Mouse (Mus musculus) heart, embryonic 11.5 days (tissue): ENCODE data around the gene Tubb5. TPM values are rescaled to one million over a fixed set of nuclear protein-coding genes. Genes with fewer than 3 reads are reported as not detected.

Experiments used
- ATAC-seq: fragments of 200-750 bp; cut with Nextera tagmentation; replicated peaks from 2 replicates; pipeline ENCODE4 v1.8.0; 2017; ENCODE audit warnings: moderate library complexity; ENCODE audit not compliant: insufficient number of reproducible peaks, low FRiP score, low TSS enrichment
- H3K27ac ChIP-seq: fragments of 300-500 bp; sonication (generic); 2 replicates; pipeline ENCODE4 v1.5.1; 2014; ENCODE audit warnings: mild to moderate bottlenecking, low read depth, low read length
- H3K27me3 ChIP-seq: fragments of 300-500 bp; sonication (generic); 2 replicates; pipeline ENCODE4 v1.6.1; 2014; ENCODE audit warnings: mild to moderate bottlenecking, low read length, mixed read lengths; ENCODE audit not compliant: control insufficient read depth, insufficient read depth
- H3K36me3 ChIP-seq: fragments of 300-500 bp; sonication (generic); 2 replicates; pipeline ENCODE4 v1.6.1; 2014; ENCODE audit warnings: mild to moderate bottlenecking, low read length, moderate library complexity, mixed read lengths; ENCODE audit not compliant: control insufficient read depth, insufficient read depth
- H3K4me1 ChIP-seq: fragments of 300-500 bp; sonication (generic); 2 replicates; pipeline ENCODE4 v1.6.1; 2014; ENCODE audit warnings: low read length; ENCODE audit not compliant: control insufficient read depth, insufficient read depth
- H3K4me2 ChIP-seq: fragments of 300-500 bp; sonication (generic); 2 replicates; pipeline ENCODE4 v1.6.1; 2014; ENCODE audit warnings: mild to moderate bottlenecking, moderate library complexity
- H3K4me3 ChIP-seq: fragments of 300-500 bp; sonication (generic); 2 replicates; pipeline ENCODE4 v1.5.1; 2014; ENCODE audit warnings: low read depth, low read length
- H3K9ac ChIP-seq: fragments of 300-500 bp; sonication (generic); 2 replicates; pipeline ENCODE4 v1.6.1; 2014; ENCODE audit warnings: mild to moderate bottlenecking, low read depth, low read length, moderate library complexity
- H3K9me3 ChIP-seq: fragments of 300-500 bp; sonication (generic); replicated peaks from 2 replicates; pipeline ENCODE4 v1.6.1; 2016; ENCODE audit warnings: low read length; ENCODE audit not compliant: control insufficient read depth
- WGBS: fragments of 180-500 bp; shearing (Covaris S2); extraction: QIAGEN DNeasy Blood & Tissue Kit; methylation state at CpG from one replicate; pipeline ENCODE4 v1.1.7; 2014; ENCODE audit not compliant: insufficient replicate concordance; 5-methylcytosine and 5-hydroxymethylcytosine counted together
- polyA plus RNA-seq: library from polyadenylated mRNA; unstranded; fragments of >200 nt; fragmentation: Nextera tagmentation; extraction: Ambion mirVana; gene quantifications from 2 replicates; pipeline ENCODE4 v1.2.1, GENCODE M21; 2014

The Tubb5 gene
- polyA plus RNA-seq, 1 experiment from 2014 or later: 931 TPM

- Histone ChIP-seq H3K9ac (peak overlapping the region; percentile 90), H3K4me1 (peaks cover 33% of the 10 kb centered on the region), H3K27me3 (no peaks in the 10 kb centered on the region), H3K9me3 (no peaks in the 10 kb centered on the region), H3K27ac (peak overlapping the region; percentile 83), H3K4me2 (peak overlapping the region; percentile 98), H3K36me3 (no peaks in the 10 kb centered on the region), H3K4me3 (peak overlapping the region; percentile 49)
- no peak for ATAC-seq
- 19% methylated on average over 10 of the region's 10 CpGs for WGBS
These were observed 26.8 kb upstream of the Tubb5 start for GRCm38 (mm10) chr17:35864832-35865353.

DNA sequence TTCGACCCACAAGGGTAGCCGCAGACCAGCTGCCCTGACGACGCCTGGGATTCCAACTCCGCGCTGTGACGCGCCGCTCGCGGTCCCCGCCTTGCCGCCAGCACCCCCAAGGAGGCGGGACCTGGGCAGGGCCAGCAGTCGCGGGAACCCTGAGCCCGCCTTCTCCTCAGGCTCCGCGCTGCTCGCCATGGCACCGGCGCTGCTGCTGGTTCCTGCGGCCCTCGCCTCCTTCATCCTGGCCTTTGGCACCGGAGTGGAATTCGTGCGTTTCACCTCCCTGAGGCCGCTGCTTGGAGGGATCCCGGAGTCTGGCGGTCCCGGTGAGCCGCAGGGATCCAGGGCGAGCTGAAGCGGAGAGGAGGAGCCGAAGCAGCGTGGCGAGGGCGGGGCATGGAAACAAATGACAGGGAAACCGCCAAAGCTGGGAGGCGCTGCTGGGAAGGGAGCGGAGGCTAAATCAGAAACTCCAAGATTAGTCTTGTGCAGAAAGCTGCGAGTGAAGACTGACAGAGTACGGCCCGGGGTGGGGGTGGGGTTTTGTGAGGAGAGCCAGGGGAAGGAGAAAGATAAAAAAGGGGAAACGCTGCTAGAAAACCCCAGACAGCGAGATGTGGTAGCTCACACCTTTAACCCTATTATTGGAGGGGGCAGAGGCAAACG, 23.2 kb upstream of the Tubb5 start, which contains the start of gene Nrm:
Gene Nrm (plus strand): TSS at position 121 of the 660 bp plus-strand sequence.
- ATAC-seq: peak; percentile 86
- Histone ChIP-seq H3K27me3 (no peaks in the 10 kb centered on the region), H3K36me3 (peaks cover 12% of the 10 kb centered on the region), H3K9ac (peak within 1 kb of the TSS; percentile 80), H3K27ac (peak within 1 kb of the TSS; percentile 94), H3K4me1 (peaks cover 16% of the 10 kb centered on the region), H3K4me2 (peak within 1 kb of the TSS; percentile 67), H3K9me3 (no peaks in the 10 kb centered on the region), H3K4me3 (peak within 1 kb of the TSS; percentile 76)
- WGBS: under 1% methylated on average over 47 of the region's 47 CpGs

- Histone ChIP-seq H3K9ac (peak overlapping the region; percentile 80), H3K4me1 (peaks cover 16% of the 10 kb centered on the region), H3K4me3 (peak overlapping the region; percentile 76), H3K27me3 (no peaks in the 10 kb centered on the region), H3K36me3 (peaks cover 12% of the 10 kb centered on the region), H3K4me2 (peak overlapping the region; percentile 67), H3K9me3 (no peaks in the 10 kb centered on the region), H3K27ac (peak overlapping the region; percentile 94)
- ATAC-seq: no peak
- WGBS: 5% methylated on average over 12 of the region's 12 CpGs
These were observed 22.7 kb upstream of the Tubb5 start for GRCm38 (mm10) chr17:35860831-35861197.

- Histone ChIP-seq H3K4me3 (no peak overlapping the region), H3K27me3 (no peaks in the 10 kb centered on the region), H3K36me3 (peaks cover 12% of the 10 kb centered on the region), H3K9ac (no peak overlapping the region), H3K4me1 (peaks cover 12% of the 10 kb centered on the region), H3K27ac (no peak overlapping the region), H3K4me2 (no peak overlapping the region), H3K9me3 (no peaks in the 10 kb centered on the region)
- no peak for ATAC-seq
- WGBS: 38% methylated on average over 2 of the region's 2 CpGs
These were observed 21.7 kb upstream of the Tubb5 start for GRCm38 (mm10) chr17:35859835-35860234.

- Histone ChIP-seq H3K4me1 (peaks cover 7% of the 10 kb centered on the region), H3K27ac (no peak overlapping the region), H3K9ac (no peak overlapping the region), H3K4me2 (no peak overlapping the region), H3K4me3 (no peak overlapping the region), H3K27me3 (no peaks in the 10 kb centered on the region), H3K9me3 (no peaks in the 10 kb centered on the region), H3K36me3 (peaks cover 16% of the 10 kb centered on the region)
- WGBS: 83% methylated on average over 1 of the region's 1 CpGs
- ATAC-seq: no peak
These were observed 21.3 kb upstream of the Tubb5 start for GRCm38 (mm10) chr17:35859371-35859770.

DNA sequence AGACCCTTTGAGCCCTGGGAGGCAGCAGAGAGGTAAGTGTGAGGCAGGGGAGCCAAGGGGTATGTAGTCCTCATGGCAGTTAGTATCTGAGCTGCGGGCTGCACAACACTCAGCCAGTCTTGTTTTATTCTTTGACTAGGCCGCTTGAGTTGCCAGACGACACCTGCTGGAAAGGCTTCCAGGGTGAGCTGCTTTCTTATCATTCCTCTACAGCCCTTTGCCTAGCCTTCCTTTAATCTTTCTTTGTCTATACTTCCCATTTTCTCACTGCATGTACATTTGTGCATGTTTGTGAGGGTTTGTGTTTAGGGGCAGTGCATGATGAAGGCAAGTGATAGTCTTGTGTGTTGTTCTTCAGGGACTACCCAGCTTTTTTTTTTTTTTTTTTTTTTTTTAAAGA, 12.9 kb upstream of the Tubb5 start:
- Histone ChIP-seq H3K36me3 (peaks cover 54% of the 10 kb centered on the region), H3K27me3 (no peaks in the 10 kb centered on the region), H3K4me1 (no peaks in the 10 kb centered on the region), H3K9me3 (no peaks in the 10 kb centered on the region), H3K27ac (no peak overlapping the region), H3K9ac (no peak overlapping the region), H3K4me2 (no peak overlapping the region; the same call in 1 of the 2 replicates), H3K4me3 (no peak overlapping the region)
- WGBS: 74% methylated on average over 3 of the region's 3 CpGs
- ATAC-seq: no peak

GRCm38 (mm10) chr17:35848112-35848511, 10.0 kb upstream of the Tubb5 start:
- ATAC-seq: no peak
- H3K9me3 ChIP-seq: no peaks in the 10 kb centered on the region
- WGBS: 68% methylated on average over 1 of the region's 1 CpGs

DNA sequence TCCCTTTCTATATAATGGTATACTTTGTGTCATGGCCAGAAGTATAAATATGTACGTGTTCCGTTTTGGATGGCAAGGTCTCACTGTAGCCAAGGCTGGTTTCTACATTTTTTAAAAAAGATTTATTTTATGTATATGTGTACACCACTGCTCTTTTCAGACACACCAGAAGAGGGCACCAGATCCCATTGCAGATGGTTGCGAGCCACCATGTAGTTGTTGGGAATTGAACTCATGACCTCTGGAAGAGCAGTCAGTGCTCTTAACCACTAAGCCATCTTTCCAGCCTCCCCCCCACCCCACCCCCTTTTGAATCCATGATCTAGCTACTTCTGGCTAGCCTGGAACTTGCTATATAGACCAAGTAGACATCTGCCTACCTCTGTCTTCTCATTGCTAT, 5.4 kb upstream of the Tubb5 start:
- no peak for ATAC-seq
- no peak overlapping the region for H3K9ac ChIP-seq
- H3K4me1 ChIP-seq: peaks cover 8% of the 10 kb centered on the region; the same call in 1 of the 2 replicates
- WGBS: 92% methylated on average over 3 of the region's 3 CpGs
- H3K9me3 ChIP-seq: no peaks in the 10 kb centered on the region
- H3K4me2 ChIP-seq: no peak overlapping the region
- H3K27me3 ChIP-seq: no peaks in the 10 kb centered on the region
- no peak overlapping the region for H3K27ac ChIP-seq
- H3K4me3 ChIP-seq: no peak overlapping the region
- peaks cover 24% of the 10 kb centered on the region for H3K36me3 ChIP-seq

More at GRCm38 (mm10) chr17:35848112-35848511, 10.0 kb upstream of the Tubb5 start:
- no peaks in the 10 kb centered on the region for H3K27me3 ChIP-seq
- no peak overlapping the region for H3K4me3 ChIP-seq
- H3K9ac ChIP-seq: 0 out of 2 replicates have a peak overlapping the region, but pooled peaks have one; percentile 22
- no peak overlapping the region for H3K4me2 ChIP-seq
- no peak overlapping the region for H3K27ac ChIP-seq
- peaks cover 55% of the 10 kb centered on the region for H3K36me3 ChIP-seq
- no peaks in the 10 kb centered on the region for H3K4me1 ChIP-seq

DNA sequence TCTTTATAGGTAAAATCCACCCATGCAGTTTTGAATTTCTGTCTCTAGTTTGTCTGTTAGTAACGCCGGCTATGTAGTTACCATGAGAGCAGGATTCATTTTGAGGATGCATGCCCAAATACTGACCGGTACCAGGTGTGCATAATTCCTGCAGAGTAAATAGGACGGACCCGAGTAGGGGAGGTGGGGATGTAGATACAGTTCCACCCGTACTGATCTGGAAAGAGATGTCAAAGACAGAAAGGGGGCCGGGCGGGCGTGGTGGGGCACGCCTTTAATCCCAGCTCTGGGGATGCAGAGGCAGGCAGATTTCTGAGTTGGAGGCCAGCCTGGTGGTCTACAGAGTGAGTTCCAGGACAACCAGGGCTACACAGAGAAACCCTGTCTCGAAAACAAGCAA, 3.9 kb upstream of the Tubb5 start:
- WGBS: 19% methylated on average over 11 of the region's 11 CpGs
- Histone ChIP-seq H3K4me3 (peak overlapping the region; percentile 65), H3K27ac (peak overlapping the region; percentile 76), H3K4me2 (peak overlapping the region; percentile 81), H3K27me3 (no peaks in the 10 kb centered on the region), H3K4me1 (peaks cover 8% of the 10 kb centered on the region; the same call in 1 of the 2 replicates), H3K9me3 (no peaks in the 10 kb centered on the region), H3K36me3 (peaks cover 10% of the 10 kb centered on the region), H3K9ac (peak overlapping the region; percentile 80)
- no peak for ATAC-seq
